Mouse (Mus musculus) T-cell, adult 66 days (primary cell): ENCODE data around the gene Lsm11. TPM values are rescaled to one million over a fixed set of nuclear protein-coding genes. Genes with fewer than 3 reads are reported as not detected.

ENCODE experiments used
- total RNA-seq, 2 experiments: library from RNA; stranded (reverse); gene quantifications; 3 replicates in 1 of 2; 4 replicates in 1 of 2; pipeline ENCODE4 v1.2.4; 2023

The Lsm11 gene
- 1 to 10 TPM; 6.8 to 8.7 TPM for total RNA-seq

GRCm38 (mm10) chr11:45944643-45945156 lies at the start of gene Lsm11:
Gene Lsm11, minus strand, starts transcription at chr11:45944935.

GRCm38 (mm10) chr11:45979946-45980892 lies 35.5 kb upstream of the Lsm11 start, which contains the start of gene Sox30:
Gene Sox30, plus strand, starts transcription at chr11:45980310.

GRCm38 (mm10) chr11:45955127-45955627 lies 10.4 kb upstream of the Lsm11 start, which contains the start of gene Thg1l:
Gene Thg1l, minus strand, starts transcription at chr11:45955494.

Other genes with a start within 250 kb of the Lsm11 start
- 100 to 1,000 TPM; 146 to 153 TPM for gene Clint1, start 92.9 kb downstream of the Lsm11 start, total RNA-seq
- gene Thg1l, start 10.6 kb upstream of the Lsm11 start, total RNA-seq: 1 to 10 TPM; 7.2 to 9.8 TPM
- gene Sox30, start 35.4 kb upstream of the Lsm11 start, total RNA-seq: not detected
- gene Gm12166, start 107.4 kb upstream of the Lsm11 start, total RNA-seq: 1 to 10 TPM; 1.8 to 5.5 TPM
- gene Adam19, start 111.1 kb upstream of the Lsm11 start, total RNA-seq: 100 to 1,000 TPM in 1 of 2 experiments, 10 to 100 TPM in 1; 93.1 to 106 TPM
- under 1 TPM in 1 of 2 experiments, not detected in 1; 0.27 TPM for gene Nipal4, start 221.6 kb upstream of the Lsm11 start, total RNA-seq